Mouse (Mus musculus) heart, adult 2 months (tissue): ENCODE results near the gene Cnn2.

ENCODE experiments used
- CTCF ChIP-seq: fragments of 200-600 bp; IDR thresholded peaks from 2 replicates; pipeline ENCODE4 v1.8.1; 2022; ENCODE audit warnings: antibody characterized with exemption, mild to moderate bottlenecking, moderate library complexity
- EP300 ChIP-seq: fragments of 200-500 bp; IDR thresholded peaks from 2 replicates; pipeline ENCODE4 v1.6.1; 2011; ENCODE audit warnings: low read depth, low read length, control low read depth; ENCODE audit not compliant: insufficient read depth
- POLR2A ChIP-seq: fragments of 200-500 bp; IDR thresholded peaks from 2 replicates; pipeline ENCODE4 v1.6.1; 2011; ENCODE audit warnings: mild to moderate bottlenecking, low read depth, low read length, control low read depth; ENCODE audit not compliant: insufficient read depth

DNA sequence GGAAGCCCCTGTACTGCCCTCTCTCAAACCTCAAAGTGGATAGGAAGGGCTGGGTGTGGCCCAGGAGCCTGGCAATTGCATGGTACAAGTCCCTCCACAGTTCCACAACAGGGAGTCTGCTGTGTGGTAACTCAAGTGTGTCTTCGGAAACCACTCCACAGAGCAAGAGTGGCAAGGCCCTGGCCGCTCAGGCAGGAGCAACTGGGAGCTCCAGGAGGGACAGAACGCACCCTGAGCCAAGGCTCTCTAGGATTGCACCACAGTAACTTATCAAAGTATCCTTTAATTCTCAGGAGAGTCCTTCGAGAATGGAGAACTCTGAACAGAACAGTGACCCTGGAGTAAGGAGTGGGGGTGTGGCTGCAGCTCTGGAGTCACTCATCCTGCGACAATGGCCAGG, 47.3 kb downstream of the Cnn2 start:
- TF ChIP-seq POLR2A, result no peak
- no peak for TF ChIP-seq CTCF
- TF ChIP-seq EP300, result no peak
